Mouse (Mus musculus) lung, postnatal 0 days (tissue): ENCODE measurements around the gene Atxn7l1.

Source experiments
- CTCF ChIP-seq: IDR thresholded peaks from 2 replicates; pipeline ENCODE4 v1.5.1; 2016; ENCODE audit warnings: antibody characterized with exemption, mild to moderate bottlenecking
- EP300 ChIP-seq: IDR thresholded peaks from 2 replicates; pipeline ENCODE4 v1.6.1; 2016; ENCODE audit warnings: antibody characterized with exemption, mild to moderate bottlenecking, control low read depth

DNA sequence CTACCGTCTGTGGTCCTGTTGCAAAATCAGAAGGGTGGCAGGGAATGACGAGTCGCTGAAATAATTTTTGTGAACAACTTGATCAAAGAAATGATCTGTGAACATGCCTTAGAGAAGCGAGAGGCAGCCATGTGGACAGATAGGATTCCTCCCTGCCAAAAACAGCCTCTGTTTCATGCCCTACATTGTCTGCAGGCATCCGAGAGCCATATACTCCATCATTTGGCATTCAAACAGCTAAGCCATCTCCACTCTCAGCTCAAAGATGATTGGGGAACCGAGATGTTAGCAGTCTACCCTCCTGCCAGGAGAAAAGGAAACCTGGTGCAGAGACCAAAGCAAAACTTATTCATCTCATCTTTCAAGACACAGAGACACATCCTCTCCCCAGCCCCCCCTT lies 193.2 kb downstream of the Atxn7l1 start:
- no peak for TF ChIP-seq CTCF
- TF ChIP-seq EP300, result no peak
